Mouse (Mus musculus) MEL-GATA-1-ER (cell line): Measurements from ENCODE around the gene Zbtb12.

Experiments
- DNase-seq: peaks from one replicate; pipeline ENCODE4 v3.0.0-alpha.2; 2012; ENCODE audit warnings: low read depth; ENCODE audit errors: extremely low read depth

Gene Zbtb12

GRCm38 (mm10) chr17:34865981-34866380 is 13.3 kb upstream of the Zbtb12 start:
- DNase-seq: no peak

GRCm38 (mm10) chr17:34874321-34874720 is 5.0 kb upstream of the Zbtb12 start:
- no peak for DNase-seq

- DNase-seq: no peak
These were observed 1.9 kb downstream of the Zbtb12 start for GRCm38 (mm10) chr17:34881166-34881565.

GRCm38 (mm10) chr17:34881683-34882310 is 2.5 kb downstream of the Zbtb12 start, which contains the start of gene Gm20547:
Gene Gm20547 (minus strand): TSS chr17:34882042.
- no peak for DNase-seq

- no peak for DNase-seq
These were observed 4.0 kb downstream of the Zbtb12 start for GRCm38 (mm10) chr17:34883332-34883731.

- no peak for DNase-seq
These were observed 5.4 kb downstream of the Zbtb12 start for GRCm38 (mm10) chr17:34884704-34885103.

- no peak for DNase-seq
These were observed 6.3 kb downstream of the Zbtb12 start for GRCm38 (mm10) chr17:34885615-34886014.

- DNase-seq: no peak
These were observed 8.7 kb downstream of the Zbtb12 start for GRCm38 (mm10) chr17:34887942-34888341.

- no peak for DNase-seq
These were observed 10.9 kb downstream of the Zbtb12 start for GRCm38 (mm10) chr17:34890074-34890743.

GRCm38 (mm10) chr17:34891377-34891776 is 12.1 kb downstream of the Zbtb12 start:
- DNase-seq: no peak

- no peak for DNase-seq
These were observed 14.0 kb downstream of the Zbtb12 start for GRCm38 (mm10) chr17:34893072-34893824.

GRCm38 (mm10) chr17:34894074-34894597 is 14.9 kb downstream of the Zbtb12 start:
- peak; percentile 74 for DNase-seq

GRCm38 (mm10) chr17:34894801-34895530 is 15.7 kb downstream of the Zbtb12 start:
- no peak for DNase-seq

GRCm38 (mm10) chr17:34895724-34896123 is 16.4 kb downstream of the Zbtb12 start:
- DNase-seq: no peak

- no peak for DNase-seq
These were observed 17.1 kb downstream of the Zbtb12 start for GRCm38 (mm10) chr17:34896366-34896765.

- no peak for DNase-seq
These were observed 18.3 kb downstream of the Zbtb12 start for GRCm38 (mm10) chr17:34897373-34898159.

- peak; percentile 56 for DNase-seq
These were observed 18.9 kb downstream of the Zbtb12 start, which contains the start of the genes C2 and Ehmt2 for GRCm38 (mm10) chr17:34898160-34898586. Gene C2 (minus strand): TSS chr17:34898265. Gene Ehmt2 (plus strand): TSS chr17:34898469.

- DNase-seq: no peak
These were observed 19.4 kb downstream of the Zbtb12 start for GRCm38 (mm10) chr17:34898706-34899052.

- no peak for DNase-seq
These were observed 20.0 kb downstream of the Zbtb12 start for GRCm38 (mm10) chr17:34899053-34899889.

- DNase-seq: no peak
These were observed 20.6 kb downstream of the Zbtb12 start for GRCm38 (mm10) chr17:34899890-34900243.
